Mouse (Mus musculus): Measurements from ENCODE around the gene Zfp950.

The Zfp950 gene

GRCm38 (mm10) chr19:61056783-61057410 is 83.7 kb downstream of the Zfp950 start:
- DNase-seq (ENCODE audit: low spot score): no peak

DNA sequence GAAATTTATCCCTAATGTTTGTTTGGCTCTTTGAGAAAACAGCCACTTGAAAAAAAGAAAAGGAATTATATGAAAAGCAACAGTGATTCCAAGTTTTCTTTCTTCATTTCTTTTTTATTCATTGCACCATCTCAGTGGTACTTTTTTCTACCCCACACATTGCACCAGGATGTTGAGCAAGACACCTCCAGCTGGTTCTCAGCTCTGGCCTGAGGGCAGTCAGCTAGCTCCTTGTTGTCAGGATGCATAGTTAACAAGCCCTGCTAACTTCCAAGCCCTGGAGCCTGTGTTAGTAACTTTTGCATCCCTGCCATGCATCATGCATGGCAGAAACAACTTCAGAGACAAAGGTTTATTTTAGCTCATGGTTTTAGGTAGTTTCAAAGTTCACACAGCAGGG is 87.9 kb downstream of the Zfp950 start:
- no peak for DNase-seq (ENCODE audit: low spot score)

GRCm38 (mm10) chr19:61052008-61052407 is 88.6 kb downstream of the Zfp950 start:
- DNase-seq (ENCODE audit: low spot score): no peak

DNA sequence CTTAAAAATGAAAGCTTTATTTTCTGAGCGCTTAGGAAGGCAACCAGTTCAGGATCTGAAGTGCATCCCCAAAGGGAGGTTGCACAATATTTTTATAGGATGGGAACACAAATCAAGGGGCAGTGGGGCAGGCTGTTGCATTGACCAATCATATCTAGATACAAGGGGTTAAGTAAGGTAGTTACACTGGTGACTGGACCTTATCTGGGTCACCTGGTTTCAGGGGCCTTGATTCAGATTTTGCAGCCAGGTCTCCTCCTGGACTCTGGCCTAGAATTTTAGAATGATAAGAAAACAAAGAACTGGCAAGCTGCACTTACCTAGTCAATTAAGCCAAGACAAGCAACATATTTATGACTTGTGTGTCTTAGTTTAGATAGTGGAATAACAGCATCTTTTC is 89.5 kb downstream of the Zfp950 start:
- DNase-seq (ENCODE audit: low spot score): no peak

GRCm38 (mm10) chr19:61049413-61049812 is 91.2 kb downstream of the Zfp950 start:
- no peak for DNase-seq (ENCODE audit: low spot score)

GRCm38 (mm10) chr19:61048646-61049045 is 92.0 kb downstream of the Zfp950 start:
- DNase-seq (ENCODE audit: low spot score): no peak

DNA sequence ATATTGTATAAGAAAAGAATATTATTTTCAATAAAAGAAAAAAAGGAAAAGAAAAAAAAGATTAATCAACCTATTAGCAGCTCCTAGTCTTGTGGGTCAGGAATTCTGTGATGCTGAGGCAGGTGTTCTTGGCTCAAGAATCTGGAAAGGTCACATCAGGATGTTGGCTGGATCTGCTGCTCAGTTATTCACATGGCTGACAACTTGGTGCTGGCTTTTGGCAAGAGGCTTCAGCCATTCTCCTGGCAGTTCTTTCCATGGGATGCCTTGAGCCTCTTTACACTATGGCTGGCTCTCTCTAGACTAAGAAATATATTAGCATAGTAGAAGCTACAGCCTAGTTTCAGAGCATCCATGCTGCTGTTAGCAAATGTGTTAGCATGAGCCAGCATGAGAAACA is 101.5 kb downstream of the Zfp950 start:
- DNase-seq (ENCODE audit: low spot score): no peak

DNA sequence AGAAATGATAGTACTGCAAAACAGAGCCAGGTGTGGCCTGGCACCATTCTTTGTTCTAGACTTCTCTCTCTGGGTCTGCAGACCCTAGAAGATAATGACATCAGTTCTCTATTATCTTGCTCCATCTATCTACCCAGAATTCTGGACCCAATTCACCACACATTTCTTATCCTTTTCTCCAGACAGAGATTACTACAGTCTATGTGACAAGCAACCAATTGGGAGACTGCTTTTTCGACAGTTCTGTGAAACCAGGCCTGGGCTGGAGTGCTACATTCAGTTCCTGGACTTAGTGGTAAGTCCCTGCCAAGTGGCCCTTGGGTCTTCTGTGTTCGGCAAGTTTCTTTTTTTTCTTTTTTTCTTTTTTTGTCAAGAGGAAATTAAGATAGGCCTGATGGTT is 109.1 kb downstream of the Zfp950 start:
- no peak for DNase-seq (ENCODE audit: low spot score)

DNA sequence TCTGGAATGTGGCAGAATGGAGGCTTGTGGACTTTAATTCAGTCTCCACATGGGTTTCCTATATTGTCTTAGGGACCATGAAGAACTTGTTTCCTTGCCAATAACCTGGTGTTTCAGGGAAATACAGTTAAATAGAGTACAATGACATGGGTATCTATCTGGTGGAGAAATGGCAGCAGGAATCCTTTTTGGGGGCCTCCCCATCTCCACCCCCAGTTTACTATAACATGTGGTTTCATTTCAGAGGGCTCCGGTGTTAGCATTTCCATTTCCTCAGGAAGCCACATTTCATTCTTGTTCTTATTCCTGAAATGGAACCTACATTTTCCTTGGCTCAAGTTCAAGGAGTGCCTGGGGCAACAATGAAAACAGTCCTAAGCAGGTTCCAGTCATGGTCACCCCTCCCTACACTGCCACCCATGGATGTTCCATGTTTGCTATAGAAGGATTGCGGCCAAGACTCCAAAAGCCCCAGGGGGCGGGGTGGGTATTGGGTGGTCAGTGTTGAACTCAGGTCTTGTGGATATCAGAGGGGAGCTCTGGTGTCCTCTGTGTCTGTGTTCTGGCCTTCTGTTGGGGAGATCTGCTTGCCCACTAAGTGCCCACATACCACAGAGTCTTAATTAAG is 118.6 kb downstream of the Zfp950 start:
- DNase-seq (ENCODE audit: low spot score): no peak

GRCm38 (mm10) chr19:61021502-61021901 is 119.1 kb downstream of the Zfp950 start:
- no peak for DNase-seq (ENCODE audit: low spot score)

- DNase-seq (ENCODE audit: low spot score): no peak
These were observed 123.0 kb downstream of the Zfp950 start for GRCm38 (mm10) chr19:61017477-61018266.

- no peak for DNase-seq (ENCODE audit: low spot score)
These were observed 131.4 kb downstream of the Zfp950 start for GRCm38 (mm10) chr19:61009266-61009665.
